Mouse (Mus musculus) layer of hippocampus, postnatal 36 days (tissue): ENCODE measurements around the gene Snd1. TPM values are rescaled to one million over a fixed set of nuclear protein-coding genes. Genes with fewer than 3 reads are reported as not detected.
"Not testable (repeated sequence)": the region's sequence is repeated elsewhere in the genome, so short reads cannot be mapped to it uniquely, and the experiment has no call there.

Source experiments
- DNase-seq, 2 experiments: peaks; one replicate each; pipeline ENCODE4 v3.0.0; 2022
- total RNA-seq, 2 experiments: library from RNA; stranded (reverse); gene quantifications; 2 replicates each; pipeline ENCODE4 v1.2.3; 2021

The Snd1 gene
- total RNA-seq, 2 experiments from 2014 or later, result 107 to 114 TPM

DNA sequence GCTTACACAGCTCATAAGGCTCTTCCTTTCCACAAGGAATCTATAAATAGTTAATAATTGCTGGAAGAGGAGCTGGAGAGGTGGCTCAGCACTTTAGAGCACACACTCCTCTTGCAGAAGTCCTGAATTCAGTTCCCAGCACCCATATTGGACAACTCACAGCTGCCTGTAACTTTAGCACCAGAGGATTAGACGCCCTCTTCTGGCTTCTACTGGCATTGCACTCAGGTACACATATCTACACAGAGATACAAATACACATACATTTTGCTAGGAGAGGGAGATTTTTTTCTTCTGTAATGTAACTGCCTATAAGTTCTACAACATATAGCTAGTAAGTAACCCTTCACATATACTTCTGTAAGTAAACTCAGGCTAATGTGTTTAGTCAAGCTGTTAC, 440.0 kb downstream of the Snd1 start:
- no peak for DNase-seq

DNA sequence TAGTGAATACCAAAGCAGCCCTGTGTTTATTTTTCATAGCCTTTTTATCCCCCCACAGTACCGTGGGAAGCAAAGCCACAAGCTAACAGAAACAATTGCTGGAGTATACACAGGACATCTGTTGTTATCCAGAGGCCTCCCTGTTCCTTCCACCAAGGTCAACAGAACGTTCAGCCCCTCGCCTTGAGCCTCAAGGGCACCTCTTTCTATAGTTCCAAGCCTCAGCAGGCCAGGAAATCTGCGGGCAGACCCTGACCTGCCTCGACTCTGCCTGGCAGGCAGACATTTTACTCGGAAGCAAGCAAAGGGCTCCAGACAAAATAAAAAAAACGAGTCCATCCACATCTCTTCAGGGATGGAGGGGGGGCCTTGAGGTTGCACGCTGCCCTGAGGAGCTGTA, 441.7 kb downstream of the Snd1 start:
- no peak for DNase-seq

GRCm38 (mm10) chr6:28919346-28919745, 444.4 kb downstream of the Snd1 start:
- DNase-seq, result no peak

DNA sequence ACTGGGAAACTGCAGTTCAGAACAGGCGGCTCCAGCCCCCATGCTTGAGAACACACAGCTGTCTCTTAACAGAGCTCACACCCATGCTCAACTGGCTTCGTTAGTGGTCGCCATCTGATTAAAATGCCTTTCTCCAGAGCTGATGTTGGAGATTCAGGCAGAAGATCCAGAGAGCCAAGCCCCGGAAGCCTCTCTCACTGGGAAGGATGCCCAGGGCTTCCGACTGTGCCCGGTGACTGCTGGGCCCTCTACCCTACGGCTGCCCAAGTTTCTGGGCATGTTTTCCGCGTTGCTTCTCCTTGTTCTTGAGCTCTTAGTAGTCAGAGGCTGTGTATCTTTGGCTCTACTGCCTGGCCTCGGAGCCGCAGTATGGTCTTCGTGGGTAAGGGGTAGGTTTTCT, 447.4 kb downstream of the Snd1 start:
- no peak for DNase-seq

DNA sequence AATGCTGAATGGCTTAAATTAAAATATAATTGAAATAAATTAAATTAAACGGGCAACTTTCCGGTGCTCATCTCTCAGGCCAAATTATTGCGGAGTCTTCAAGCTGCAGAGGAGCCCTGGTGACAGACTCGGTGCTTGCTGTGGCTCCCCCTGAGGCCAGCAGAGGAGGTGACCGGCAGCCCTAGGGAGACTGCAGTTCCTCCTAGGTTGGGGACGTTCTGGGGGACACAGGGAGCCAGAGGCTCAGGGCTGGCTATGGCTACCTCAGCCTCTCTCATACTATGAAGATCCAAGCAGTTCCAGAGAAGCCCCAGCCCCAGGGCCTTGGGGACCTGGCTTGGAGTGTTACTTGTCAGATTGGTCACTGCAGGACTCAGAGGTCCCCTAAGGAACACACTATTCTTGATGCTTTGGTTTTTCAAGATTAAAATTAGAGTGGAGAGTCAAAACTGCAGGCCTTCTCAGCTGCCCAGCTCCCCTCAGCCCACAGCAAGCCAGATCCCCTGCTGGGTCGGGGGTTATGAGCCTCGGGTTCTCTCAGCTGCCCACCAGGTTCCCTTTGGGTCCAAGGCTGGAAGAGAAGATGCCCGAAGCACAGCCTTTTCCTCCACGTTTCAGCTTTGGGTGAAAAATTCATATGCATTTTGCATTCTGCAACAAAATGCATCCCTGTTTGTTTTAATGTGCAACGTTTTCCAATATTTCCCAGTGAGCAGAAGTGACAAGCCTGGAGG, 448.3 kb downstream of the Snd1 start:
- no peak for DNase-seq

DNA sequence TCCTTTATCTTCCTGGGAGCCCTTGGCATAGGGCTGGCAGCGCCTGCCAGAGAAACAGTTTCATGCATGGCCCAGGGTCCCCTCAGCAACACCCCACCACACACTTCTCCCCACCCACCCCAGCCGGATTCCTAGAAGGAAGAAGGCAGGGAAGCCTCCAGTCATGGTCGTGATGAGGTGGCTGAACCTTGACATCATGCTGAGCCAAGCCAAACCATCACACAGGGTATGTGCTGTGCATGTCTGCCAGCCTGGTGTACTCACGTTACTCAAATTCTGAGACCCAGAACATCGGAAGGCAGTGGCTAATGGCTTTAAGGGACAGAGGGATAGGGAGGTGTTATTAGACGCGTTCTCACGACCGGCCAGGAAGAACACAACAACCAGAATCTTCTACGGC, 448.9 kb downstream of the Snd1 start:
- DNase-seq, result no peak

DNA sequence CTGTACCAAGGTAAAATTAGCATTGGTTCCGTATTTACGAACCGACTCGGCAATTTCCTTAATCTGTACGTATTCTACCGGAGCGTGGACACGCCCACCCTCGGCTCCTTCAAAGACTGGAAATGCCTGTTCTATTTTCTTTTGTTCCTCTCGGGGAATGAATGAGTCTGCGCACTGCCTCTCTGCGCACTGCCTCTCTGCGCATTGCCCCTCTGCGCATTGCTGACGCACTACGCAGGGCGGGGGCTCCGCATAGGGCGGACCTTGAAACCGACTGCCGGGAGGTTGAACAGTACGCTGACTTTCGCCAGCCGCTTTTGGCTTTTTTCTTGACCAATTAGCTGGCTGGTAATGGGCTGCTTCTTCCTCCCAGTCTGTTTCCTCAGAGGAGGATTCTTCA, 453.0 kb downstream of the Snd1 start:
- not testable (repeated sequence) for DNase-seq

DNA sequence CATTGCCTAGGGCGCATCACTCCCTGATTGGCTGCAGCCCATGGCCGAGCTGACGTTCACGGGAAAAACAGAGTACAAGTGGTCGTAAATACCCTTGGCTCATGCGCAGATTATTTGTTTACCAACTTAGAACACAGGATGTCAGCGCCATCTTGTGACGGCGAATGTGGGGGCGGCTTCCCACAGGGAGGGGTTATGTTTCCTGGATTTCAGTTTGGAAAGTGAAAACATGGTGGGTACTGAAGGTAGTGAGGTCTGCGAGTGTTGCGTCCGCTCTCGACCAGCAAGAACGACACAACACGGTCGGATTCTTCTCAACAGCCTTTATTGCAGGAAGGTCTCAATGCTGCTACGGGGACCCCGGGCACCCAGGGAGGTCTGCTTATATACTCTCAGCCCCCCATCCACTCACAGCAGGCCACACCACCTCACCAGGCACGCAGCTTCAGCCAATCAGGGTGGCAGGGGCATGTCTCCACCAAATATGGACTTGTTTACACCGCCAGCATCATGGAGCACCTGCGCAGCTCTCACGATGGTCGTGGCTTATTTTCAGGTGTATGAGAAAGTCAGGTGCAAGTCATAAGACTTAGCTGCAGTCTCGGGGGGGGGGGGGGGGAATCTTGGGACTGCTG, 454.3 kb downstream of the Snd1 start:
- not testable (repeated sequence) for DNase-seq

- no peak for DNase-seq
Observed at GRCm38 (mm10) chr6:28931234-28931633, 456.3 kb downstream of the Snd1 start.

- no peak for DNase-seq
Observed at GRCm38 (mm10) chr6:28931636-28932327, 456.8 kb downstream of the Snd1 start.

DNA sequence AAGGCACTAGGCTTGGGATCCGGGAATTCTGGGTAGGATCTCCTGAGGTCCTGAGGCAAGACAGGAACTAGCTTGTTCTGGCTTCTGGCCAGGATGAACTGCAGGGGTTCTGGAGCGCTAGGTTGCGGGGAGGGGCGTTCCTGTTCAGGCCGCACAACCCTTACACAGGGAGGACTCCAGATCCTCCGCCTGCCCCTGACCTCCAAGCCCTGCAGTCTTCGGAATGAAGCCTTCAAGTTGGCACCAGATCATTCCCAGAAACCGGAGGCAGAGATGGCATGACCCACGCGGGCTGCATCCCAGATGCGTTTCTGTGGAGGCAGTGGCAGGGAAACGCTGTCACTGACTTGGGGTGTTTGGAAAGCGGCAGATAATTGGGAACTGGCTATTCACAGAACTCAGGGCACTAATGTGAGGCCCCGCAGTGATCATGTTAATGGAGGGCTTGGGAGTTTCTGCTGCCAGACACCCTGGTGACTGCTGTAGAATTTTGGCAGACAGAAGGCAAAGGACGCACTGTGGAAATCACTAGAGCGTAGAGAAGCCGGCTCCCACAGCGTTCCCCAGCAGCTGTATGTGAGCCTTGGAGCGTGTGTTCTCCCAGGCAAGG, 457.5 kb downstream of the Snd1 start:
- DNase-seq, result peak in 1 of 2 experiments; percentile 13

- no peak for DNase-seq
Observed at GRCm38 (mm10) chr6:28935736-28936135, 460.8 kb downstream of the Snd1 start.

DNA sequence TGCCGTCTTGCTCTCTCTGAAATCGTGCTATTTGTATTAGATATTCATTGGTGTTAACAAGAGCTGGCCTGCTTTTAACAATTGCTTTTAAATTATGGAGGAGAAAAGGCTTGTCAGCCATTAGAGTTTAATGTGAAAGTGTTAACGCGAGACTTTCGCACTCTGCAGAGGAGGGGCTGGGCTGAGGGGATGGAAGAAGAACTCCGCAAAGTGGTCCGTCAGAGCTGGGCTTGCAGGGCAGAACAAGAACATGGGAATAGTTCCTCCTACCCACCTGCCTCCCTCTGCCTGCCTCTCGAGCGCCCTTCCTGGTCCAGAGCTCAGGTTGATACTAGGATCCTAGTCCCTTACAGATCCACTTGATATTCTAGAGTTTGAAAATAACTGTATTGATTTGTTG, 472.3 kb downstream of the Snd1 start:
- DNase-seq, result no peak

DNA sequence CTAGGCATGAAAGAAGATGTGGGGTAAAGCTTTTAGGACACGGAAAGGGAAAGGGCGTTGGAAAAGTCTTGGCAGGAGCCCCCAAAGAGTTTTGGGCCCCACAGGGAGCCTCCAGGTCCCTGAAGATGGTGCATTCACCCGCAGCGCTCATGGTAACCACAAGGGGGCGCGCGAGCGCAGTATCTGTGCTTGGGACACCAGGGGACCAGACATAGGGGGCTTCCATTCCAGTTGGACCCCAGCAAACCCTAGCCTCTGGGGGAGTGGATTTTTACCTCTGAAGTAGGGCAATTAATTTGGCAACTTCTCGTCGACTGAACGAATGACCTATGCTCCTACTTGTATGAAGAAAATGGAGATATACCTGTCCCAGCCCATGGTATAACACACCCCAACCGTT, 474.3 kb downstream of the Snd1 start:
- peak; percentile 66 to 75 for DNase-seq

DNA sequence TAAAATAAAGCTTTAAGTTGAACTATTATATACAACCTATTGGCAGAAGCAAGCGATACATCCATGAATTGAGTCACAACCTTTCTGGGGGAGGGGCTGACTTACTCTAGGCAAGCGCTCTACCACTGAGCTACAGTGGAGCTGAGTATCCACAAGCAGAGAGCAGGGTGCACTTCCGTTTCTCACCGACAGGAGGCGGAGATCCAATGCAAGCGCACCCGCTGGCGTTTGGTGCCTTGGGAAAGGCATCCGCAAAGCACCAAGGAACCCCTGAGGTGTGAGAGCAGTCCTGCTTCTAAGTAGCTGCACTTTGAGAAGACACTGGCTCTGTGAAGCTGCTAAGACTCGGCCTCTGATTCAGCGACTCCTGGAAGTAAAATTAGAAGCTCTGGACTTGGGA, 480.6 kb downstream of the Snd1 start:
- no peak for DNase-seq

DNA sequence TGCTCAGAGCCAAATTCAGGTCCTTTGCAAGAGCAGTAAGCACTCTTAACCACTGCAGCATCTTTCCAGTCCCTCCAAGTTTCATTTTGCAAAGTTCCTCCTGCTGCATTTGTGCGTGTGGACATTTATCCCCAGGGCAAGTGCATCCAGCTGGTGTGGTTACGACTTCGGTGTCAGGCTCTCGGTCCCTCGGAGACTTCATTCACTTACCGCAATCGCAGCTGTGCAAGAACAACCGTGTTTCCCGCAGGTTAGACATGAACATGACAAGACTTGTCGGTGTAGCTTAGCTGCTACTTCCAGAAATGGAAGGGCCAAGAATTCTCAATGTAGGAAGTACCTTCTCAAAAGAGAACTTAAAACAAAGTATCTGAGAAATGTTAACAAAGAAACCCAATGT, 482.5 kb downstream of the Snd1 start:
- DNase-seq, result no peak

DNA sequence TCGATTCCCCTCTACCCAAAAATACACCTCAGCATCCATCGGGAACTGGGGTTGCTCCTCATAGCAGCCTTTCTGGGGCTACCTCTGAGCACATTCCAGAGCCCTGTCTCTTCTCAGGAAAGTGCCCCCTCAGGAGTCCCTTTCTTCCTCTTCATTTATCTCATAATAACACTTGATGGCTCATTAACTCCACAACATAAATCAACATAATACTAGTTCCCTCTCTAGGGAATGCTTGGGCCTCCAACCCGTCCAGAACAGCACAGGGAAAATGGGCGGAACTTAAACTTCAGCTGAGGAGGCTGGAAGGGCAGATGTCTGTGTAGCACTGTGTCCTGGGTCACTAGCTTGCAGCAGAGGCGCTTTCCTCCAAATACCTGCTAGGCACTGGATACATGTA, 488.2 kb downstream of the Snd1 start:
- DNase-seq, result no peak

- DNase-seq, result no peak
Observed at GRCm38 (mm10) chr6:28965264-28965663, 490.3 kb downstream of the Snd1 start.

- DNase-seq, result no peak
Observed at GRCm38 (mm10) chr6:28969615-28970014, 494.7 kb downstream of the Snd1 start.

GRCm38 (mm10) chr6:28970711-28971110, 495.8 kb downstream of the Snd1 start:
- DNase-seq, result no peak

- DNase-seq, result no peak
Observed at GRCm38 (mm10) chr6:28974498-28974897, 499.6 kb downstream of the Snd1 start.

- peak in 1 of 2 experiments; percentile 30 for DNase-seq
Observed at GRCm38 (mm10) chr6:28975106-28975505, 500.2 kb downstream of the Snd1 start.

DNA sequence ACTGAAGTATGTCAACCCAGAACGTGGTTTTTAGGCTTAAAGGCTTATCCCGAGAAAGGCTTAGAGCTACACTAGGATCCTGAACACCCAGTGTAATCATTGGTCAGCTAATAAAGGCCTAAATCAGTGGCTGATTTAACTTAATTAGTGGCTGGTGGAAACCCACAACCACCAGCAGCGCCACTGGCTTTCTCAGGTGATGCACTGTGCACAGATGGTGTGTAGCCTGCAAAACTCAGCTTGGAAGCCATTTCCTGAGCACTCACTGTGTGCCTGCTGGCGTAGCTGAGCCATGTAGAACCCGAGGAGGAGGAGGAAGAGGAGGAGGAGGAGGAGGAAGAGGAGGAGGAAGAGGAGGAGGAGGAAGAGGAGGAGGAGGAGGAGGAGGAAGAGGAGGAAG, 503.1 kb downstream of the Snd1 start:
- DNase-seq, result no peak
